Mouse (Mus musculus) heart, embryonic 16.5 days (tissue): ENCODE results near the gene Pdgfa. TPM values are rescaled to one million over a fixed set of nuclear protein-coding genes. Genes with fewer than 3 reads are reported as not detected.

Experiments
- ATAC-seq: fragments of 200-750 bp; cut with Nextera tagmentation; replicated peaks from 2 replicates; pipeline ENCODE4 v1.8.0; 2017; ENCODE audit warnings: moderate number of reproducible peaks; ENCODE audit not compliant: insufficient read depth, low FRiP score; ENCODE audit errors: extremely low read depth
- H3K27ac ChIP-seq: fragments of 300-500 bp; sonication (generic); 2 replicates; pipeline ENCODE4 v1.5.1; 2014; ENCODE audit warnings: mild to moderate bottlenecking, low read length, control low read depth, moderate library complexity
- H3K27me3 ChIP-seq: fragments of 300-500 bp; sonication (generic); 2 replicates; pipeline ENCODE4 v1.6.1; 2014; ENCODE audit warnings: low read length, mixed read lengths; ENCODE audit not compliant: control insufficient read depth, insufficient read depth
- H3K36me3 ChIP-seq: fragments of 300-500 bp; sonication (generic); 2 replicates; pipeline ENCODE4 v1.6.1; 2014; ENCODE audit not compliant: control insufficient read depth, insufficient read depth
- H3K4me1 ChIP-seq: fragments of 300-500 bp; sonication (generic); 2 replicates; pipeline ENCODE4 v1.6.1; 2014; ENCODE audit warnings: low read length, mixed read lengths; ENCODE audit not compliant: control insufficient read depth, insufficient read depth
- H3K4me2 ChIP-seq: fragments of 300-500 bp; sonication (generic); 2 replicates; pipeline ENCODE4 v1.6.1; 2014; ENCODE audit warnings: low read depth, mild to moderate bottlenecking, control low read depth, low read length
- H3K4me3 ChIP-seq: fragments of 300-500 bp; sonication (generic); 2 replicates; pipeline ENCODE4 v1.5.1; 2014; ENCODE audit warnings: mild to moderate bottlenecking, control low read depth, low read length
- H3K9ac ChIP-seq: fragments of 300-500 bp; sonication (generic); 2 replicates; pipeline ENCODE4 v1.6.1; 2014; ENCODE audit warnings: low read length, control low read depth
- H3K9me3 ChIP-seq: fragments of 300-500 bp; sonication (generic); replicated peaks from 2 replicates; pipeline ENCODE4 v1.6.1; 2016; ENCODE audit warnings: low read length; ENCODE audit not compliant: control insufficient read depth
- WGBS: fragments of 180-500 bp; shearing (Covaris S2); extraction: QIAGEN DNeasy Blood & Tissue Kit; methylation state at CpG from one replicate; pipeline ENCODE4 v1.1.7; 2014; 5-methylcytosine and 5-hydroxymethylcytosine counted together
- polyA plus RNA-seq: library from polyadenylated mRNA; unstranded; fragments of >200 nt; fragmentation: Nextera tagmentation; extraction: Ambion mirVana; gene quantifications from 2 replicates; pipeline ENCODE4 v1.2.1, GENCODE M21; 2015

The Pdgfa gene
- polyA plus RNA-seq, 1 experiment from 2014 or later, result 54.0 TPM

DNA sequence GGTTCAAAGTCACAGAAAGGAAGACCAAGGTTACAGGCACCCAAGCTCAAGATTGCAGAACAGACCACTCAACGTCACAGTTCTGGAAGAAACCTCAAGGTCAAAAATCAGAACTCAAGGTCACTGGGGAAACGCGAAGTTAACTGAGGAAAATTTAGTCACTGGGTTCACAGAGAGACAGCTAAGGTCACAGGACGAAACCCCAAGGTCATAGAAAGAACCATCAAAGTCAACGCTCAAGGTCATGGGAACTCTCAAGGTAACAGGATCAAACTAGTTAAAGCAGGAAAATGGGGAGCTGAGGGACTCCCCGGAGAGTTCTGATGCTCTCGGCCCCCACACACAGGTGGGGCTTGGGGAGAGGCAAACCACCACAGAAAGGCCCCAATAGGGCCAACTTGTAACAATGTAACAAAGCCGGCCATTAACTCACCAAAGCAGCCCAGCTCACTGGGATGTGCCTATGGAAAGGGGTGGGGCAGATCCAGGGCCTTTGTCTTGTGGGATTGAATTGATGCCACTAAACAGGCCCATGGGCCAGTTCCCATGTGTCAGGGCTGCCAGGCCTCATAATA, 22.2 kb downstream of the Pdgfa start:
- H3K27ac ChIP-seq, result peak overlapping the region; percentile 64
- H3K27me3 ChIP-seq, result no peaks in the 10 kb centered on the region
- H3K9me3 ChIP-seq, result no peaks in the 10 kb centered on the region
- 91% methylated on average over 8 of the region's 8 CpGs for WGBS
- no peak overlapping the region for H3K4me3 ChIP-seq
- no peak overlapping the region for H3K4me2 ChIP-seq
- peaks cover 8% of the 10 kb centered on the region for H3K36me3 ChIP-seq
- H3K9ac ChIP-seq, result no peak overlapping the region
- H3K4me1 ChIP-seq, result peaks cover 23% of the 10 kb centered on the region
- ATAC-seq, result no peak

DNA sequence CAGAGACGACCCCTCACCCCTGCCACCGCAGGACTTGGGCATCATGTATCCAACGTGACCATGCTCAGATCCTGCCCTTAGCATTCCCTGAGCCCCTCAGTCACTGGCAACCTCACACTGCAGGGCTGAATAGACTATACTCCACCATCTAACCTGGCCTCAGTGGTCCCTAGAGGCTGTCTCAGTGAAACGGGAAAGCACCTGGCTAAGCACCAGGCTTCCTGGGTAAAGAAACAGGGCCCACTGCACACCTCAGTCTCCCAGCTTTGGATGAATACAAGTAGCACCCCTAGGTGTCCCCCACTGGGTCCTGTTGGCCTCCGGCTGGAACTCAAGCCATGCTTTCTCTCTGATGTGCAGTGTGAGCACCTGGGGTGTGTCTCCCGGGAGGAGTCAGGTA, 23.7 kb downstream of the Pdgfa start:
- H3K27ac ChIP-seq, result no peak overlapping the region
- no peak for ATAC-seq
- WGBS, result 70% methylated on average over 6 of the region's 6 CpGs
- H3K9me3 ChIP-seq, result no peaks in the 10 kb centered on the region
- peaks cover 8% of the 10 kb centered on the region for H3K36me3 ChIP-seq
- H3K4me1 ChIP-seq, result peaks cover 24% of the 10 kb centered on the region
- no peak overlapping the region for H3K9ac ChIP-seq
- H3K27me3 ChIP-seq, result no peaks in the 10 kb centered on the region
- H3K4me3 ChIP-seq, result no peak overlapping the region
- no peak overlapping the region for H3K4me2 ChIP-seq

DNA sequence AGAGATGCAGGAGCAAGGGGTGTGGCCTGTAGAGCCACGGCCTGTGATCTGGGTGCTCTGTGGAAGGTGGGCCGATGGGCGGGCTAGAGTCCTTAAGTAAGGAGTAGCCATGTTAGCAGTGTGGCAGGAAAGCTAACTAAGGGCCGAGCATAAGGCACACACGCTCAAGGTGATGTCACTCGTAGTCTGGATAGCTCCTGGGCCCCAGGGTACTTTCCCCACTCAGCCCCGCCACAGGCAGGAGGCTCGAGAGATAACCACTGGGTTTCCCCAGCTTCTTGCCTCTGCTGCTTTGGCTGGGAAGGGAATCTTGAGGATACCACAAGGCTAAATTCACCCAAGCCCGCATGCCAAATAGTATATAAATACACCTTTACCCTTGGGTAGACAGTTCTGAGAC, 25.8 kb downstream of the Pdgfa start:
- 60% methylated on average over 9 of the region's 9 CpGs for WGBS

DNA sequence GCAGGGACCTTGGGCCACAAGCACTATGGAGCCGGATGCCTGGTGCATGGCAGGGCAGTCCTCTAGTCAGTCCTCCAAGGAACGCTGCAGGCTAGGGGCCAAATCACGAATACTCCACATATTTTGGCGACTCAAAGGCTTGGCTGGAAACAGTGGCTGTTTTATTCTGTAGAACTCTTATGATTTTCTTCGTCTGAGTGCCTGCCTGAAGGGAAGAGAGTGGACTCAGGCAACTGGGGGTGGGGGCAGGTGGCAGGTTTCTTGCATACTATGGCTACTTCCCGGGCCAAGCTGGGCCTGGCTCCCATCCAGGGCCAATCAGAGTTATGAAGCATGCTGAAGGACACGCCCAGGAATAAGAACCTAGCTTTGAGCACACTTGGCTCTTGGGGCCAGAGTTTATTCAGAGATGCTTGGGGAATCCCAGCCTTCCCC, 27.1 kb downstream of the Pdgfa start:
- Histone ChIP-seq H3K27me3 (no peaks in the 10 kb centered on the region), H3K9ac (peak overlapping the region; percentile 38; the same call in 1 of the 2 replicates), H3K27ac (peak overlapping the region; percentile 86), H3K9me3 (no peaks in the 10 kb centered on the region), H3K4me2 (peak overlapping the region; percentile 8; the same call in 1 of the 2 replicates), H3K4me1 (peaks cover 42% of the 10 kb centered on the region), H3K4me3 (no peak overlapping the region), H3K36me3 (no peaks in the 10 kb centered on the region)
- WGBS, result 22% methylated on average over 7 of the region's 7 CpGs
- peak; percentile 41; the same call in 1 of the 2 replicates for ATAC-seq

More for the DNA sequence above, 25.8 kb downstream of the Pdgfa start:
- H3K9ac ChIP-seq, result no peak overlapping the region
- H3K27ac ChIP-seq, result no peak overlapping the region
- no peaks in the 10 kb centered on the region for H3K9me3 ChIP-seq
- H3K4me1 ChIP-seq, result peaks cover 32% of the 10 kb centered on the region
- ATAC-seq, result no peak
- H3K27me3 ChIP-seq, result no peaks in the 10 kb centered on the region
- H3K36me3 ChIP-seq, result no peaks in the 10 kb centered on the region
- no peak overlapping the region for H3K4me2 ChIP-seq
- H3K4me3 ChIP-seq, result no peak overlapping the region

DNA sequence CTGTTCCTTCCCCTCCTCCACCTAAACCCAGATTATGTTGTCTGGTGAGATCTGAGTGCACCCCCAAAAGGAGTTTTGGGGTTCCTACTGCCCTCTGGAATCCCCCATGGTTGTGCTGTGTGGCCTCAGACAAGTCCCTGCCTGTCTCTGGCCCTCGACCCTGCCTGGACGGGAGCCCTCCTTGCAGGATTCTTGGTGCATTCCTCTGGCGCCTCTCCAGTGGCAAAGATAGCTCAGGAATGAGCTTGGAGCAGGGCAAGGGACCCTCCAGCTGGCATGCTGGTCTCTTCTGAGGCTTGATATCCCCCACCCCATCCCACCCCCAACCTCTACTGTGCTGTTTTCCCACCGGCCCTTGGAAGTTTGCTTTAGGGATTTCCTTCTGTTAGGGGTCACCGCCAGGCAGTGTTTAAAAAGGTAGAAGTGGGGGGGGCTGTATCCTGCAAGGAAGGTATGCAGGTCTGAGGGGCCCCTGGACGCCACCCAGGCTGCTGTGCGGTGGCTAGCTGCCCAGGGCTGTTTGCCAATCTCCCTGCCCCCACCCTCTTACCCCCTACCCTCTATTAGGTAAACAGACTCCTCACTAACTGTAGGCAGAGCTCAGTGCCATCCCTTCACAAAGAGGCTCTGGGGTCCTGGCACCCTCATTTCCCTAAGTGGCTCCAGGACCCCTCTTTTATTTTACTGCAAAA, 31.0 kb downstream of the Pdgfa start:
- Histone ChIP-seq H3K36me3 (no peaks in the 10 kb centered on the region), H3K4me2 (peak overlapping the region; percentile 30; the same call in 1 of the 2 replicates), H3K4me1 (peaks cover 33% of the 10 kb centered on the region), H3K27ac (peak overlapping the region; percentile 46; the same call in 1 of the 2 replicates), H3K4me3 (no peak overlapping the region), H3K9me3 (no peaks in the 10 kb centered on the region), H3K9ac (peak overlapping the region; percentile 30; the same call in 1 of the 2 replicates), H3K27me3 (no peaks in the 10 kb centered on the region)
- 18% methylated on average over 7 of the region's 7 CpGs for WGBS
- peak; percentile 63 for ATAC-seq

DNA sequence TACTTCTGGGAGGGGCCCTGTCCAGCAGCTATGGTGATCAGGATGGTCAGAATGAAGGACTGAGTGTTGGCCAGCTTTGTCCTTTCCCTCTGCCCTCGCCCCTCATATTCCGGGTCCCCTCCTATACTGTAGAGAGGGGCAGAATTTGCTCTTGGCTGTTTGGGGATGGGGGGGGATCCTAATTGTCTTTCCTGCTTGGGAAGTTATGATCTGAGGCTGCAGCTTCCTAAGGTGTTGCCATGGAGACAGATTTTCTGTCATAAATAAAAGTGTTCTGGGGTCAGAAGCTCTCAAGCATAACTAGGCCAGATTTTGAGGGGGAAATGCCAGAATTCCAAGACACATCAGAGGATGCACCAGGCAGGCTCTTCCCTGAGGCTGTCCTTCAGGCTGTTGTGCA, 31.6 kb downstream of the Pdgfa start:
- no peak overlapping the region for H3K27ac ChIP-seq
- 70% methylated on average over 2 of the region's 2 CpGs for WGBS
- ATAC-seq, result no peak
- H3K9ac ChIP-seq, result no peak overlapping the region
- H3K4me2 ChIP-seq, result no peak overlapping the region; the same call in 1 of the 2 replicates
- H3K9me3 ChIP-seq, result no peaks in the 10 kb centered on the region
- H3K36me3 ChIP-seq, result no peaks in the 10 kb centered on the region
- peaks cover 30% of the 10 kb centered on the region for H3K4me1 ChIP-seq
- H3K27me3 ChIP-seq, result no peaks in the 10 kb centered on the region
- H3K4me3 ChIP-seq, result no peak overlapping the region

DNA sequence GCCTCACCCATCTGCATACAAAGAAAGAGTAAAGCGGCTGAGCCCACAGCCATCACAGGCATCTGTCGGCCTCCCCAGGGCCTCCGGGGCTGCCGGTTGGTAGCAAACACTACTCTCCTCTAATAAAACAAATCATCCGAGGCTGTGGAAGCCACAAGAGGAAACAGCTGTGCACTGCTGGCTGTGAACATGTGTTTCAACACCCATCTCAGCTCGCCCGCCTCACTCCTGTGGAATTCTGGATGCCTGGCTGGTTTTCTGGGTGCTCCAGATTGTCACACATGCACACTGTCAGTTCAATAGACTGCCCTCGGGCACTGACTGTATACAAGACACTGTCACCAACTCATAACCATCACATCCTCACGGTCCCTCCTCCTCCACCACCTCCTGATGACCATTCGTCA, 40.7 kb downstream of the Pdgfa start:
- H3K9me3 ChIP-seq, result no peaks in the 10 kb centered on the region
- no peak overlapping the region for H3K27ac ChIP-seq
- 0 out of 2 replicates have a peak overlapping the region, but pooled peaks have one; percentile 39 for H3K9ac ChIP-seq
- no peak for ATAC-seq
- WGBS, result 33% methylated on average over 10 of the region's 10 CpGs
- H3K4me3 ChIP-seq, result no peak overlapping the region
- H3K27me3 ChIP-seq, result no peaks in the 10 kb centered on the region
- no peaks in the 10 kb centered on the region for H3K36me3 ChIP-seq
- H3K4me1 ChIP-seq, result peaks cover 11% of the 10 kb centered on the region
- H3K4me2 ChIP-seq, result no peak overlapping the region

DNA sequence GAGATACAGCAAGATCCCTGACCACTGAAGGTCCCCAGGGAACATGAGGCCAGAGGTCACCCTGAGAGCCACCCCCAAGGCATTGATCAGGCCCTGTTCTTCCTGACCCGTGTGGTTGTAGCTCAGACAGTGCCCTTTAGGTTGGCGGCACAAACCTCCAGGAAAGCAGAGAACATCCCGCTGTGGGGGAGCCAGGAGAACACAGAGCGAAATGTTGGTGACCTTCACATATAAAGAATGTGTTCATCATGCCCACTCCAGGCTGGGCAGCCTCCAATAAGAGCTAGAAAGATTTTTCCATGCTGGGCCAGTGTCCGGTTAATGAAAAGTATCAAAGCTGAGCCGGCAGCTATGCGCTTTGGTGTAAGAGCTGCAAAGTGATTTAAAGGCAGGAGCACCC, 43.2 kb downstream of the Pdgfa start:
- H3K27ac ChIP-seq, result no peak overlapping the region
- ATAC-seq, result no peak
- no peak overlapping the region for H3K4me2 ChIP-seq
- H3K9ac ChIP-seq, result peak overlapping the region; percentile 2; the same call in 1 of the 2 replicates
- 78% methylated on average over 7 of the region's 7 CpGs for WGBS
- peaks cover 23% of the 10 kb centered on the region for H3K4me1 ChIP-seq
- H3K27me3 ChIP-seq, result no peaks in the 10 kb centered on the region
- H3K4me3 ChIP-seq, result no peak overlapping the region
- no peaks in the 10 kb centered on the region for H3K36me3 ChIP-seq
- no peaks in the 10 kb centered on the region for H3K9me3 ChIP-seq

DNA sequence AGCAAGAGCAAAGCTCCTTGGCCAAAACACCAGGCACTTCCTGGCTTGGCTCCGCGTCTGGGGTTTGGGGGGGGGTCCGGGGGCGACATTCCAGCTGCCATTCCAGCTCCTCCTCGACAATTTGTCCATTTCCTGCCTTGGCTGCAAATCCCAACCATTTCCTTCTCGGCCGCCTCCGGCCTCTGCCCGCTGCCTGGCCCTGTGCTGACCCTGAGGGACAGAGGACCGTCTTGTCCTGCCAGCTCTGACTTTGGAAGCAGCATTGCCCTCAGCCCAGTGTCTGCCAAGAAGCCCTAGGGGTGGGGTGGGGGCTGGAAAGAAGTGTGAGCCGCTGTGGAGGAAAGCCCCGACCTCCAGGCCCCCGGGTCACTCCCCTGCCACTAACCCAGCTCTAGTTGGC, 44.2 kb downstream of the Pdgfa start:
- no peak overlapping the region for H3K9ac ChIP-seq
- ATAC-seq, result no peak
- WGBS, result 48% methylated on average over 13 of the region's 13 CpGs

More for the DNA sequence above, 44.2 kb downstream of the Pdgfa start:
- no peak overlapping the region for H3K27ac ChIP-seq
- H3K27me3 ChIP-seq, result no peaks in the 10 kb centered on the region
- no peak overlapping the region for H3K4me2 ChIP-seq
- H3K4me3 ChIP-seq, result no peak overlapping the region
- H3K36me3 ChIP-seq, result no peaks in the 10 kb centered on the region
- peaks cover 33% of the 10 kb centered on the region for H3K4me1 ChIP-seq
- no peaks in the 10 kb centered on the region for H3K9me3 ChIP-seq
